Mouse (Mus musculus) right cerebral cortex, postnatal 36 days (tissue): ENCODE measurements around the gene Acsm1.
"Not testable (repeated sequence)": the region's sequence is repeated elsewhere in the genome, so short reads cannot be mapped to it uniquely, and the experiment has no call there.

Experiments used
- DNase-seq, 2 experiments: peaks; one replicate each; pipeline ENCODE4 v3.0.0; 2022; ENCODE audit warnings: low spot score in 2 of 2, mixed read lengths in 1 of 2

The Acsm1 gene

DNA sequence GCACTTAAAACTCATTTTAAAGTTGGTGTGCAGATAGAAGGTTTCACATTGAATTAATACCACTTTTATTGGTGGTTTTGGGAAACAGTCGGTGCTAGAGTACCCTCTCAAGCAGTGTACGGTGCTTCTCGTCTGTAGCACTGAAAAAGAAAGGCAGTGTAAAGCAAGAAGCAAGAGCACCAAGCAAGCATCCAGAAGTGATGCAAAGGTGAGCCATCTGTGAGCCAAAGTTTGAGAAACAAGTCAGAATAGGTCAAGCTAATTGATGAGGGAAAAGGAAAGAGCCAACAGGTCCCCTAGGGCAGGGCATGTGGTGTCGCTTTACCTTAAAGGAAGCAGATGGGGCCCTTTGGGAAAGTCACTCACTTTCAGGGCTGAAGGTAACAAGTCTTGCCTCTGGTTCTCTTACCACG lies at the start of gene Acsm1:
Acsm1 (plus strand) TSS at position 363 of the 413 bp plus-strand sequence.
- DNase-seq, result no peak

DNA sequence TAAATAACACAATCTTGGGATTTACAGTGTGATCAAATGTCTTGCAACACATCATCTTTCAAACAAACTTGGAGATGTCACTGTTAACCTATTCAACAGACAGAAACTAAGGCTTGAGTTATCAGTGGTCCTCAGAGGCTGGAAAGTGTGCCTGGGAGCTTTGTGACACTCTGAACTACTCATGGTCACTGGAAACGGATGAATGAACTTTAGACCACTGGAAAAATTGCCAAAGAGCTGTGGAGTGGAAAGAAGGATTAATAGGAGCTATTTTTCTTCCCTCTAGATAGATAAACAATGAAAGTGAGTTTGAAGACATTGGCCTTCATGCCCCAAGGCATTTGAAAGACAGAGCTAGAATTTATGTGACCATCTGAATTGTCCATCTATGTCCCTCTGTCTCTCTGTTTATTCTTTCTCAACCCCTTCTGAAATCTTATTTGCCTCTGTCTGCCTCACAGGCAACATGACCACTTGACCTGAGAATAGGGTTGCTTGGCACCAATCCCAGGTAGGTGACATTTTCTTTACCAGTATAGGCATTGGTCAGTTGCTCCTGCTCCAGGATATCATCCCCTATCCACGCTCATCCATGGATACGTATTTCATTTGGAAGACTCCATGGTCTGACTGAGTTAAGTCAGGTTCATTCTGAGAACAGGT lies 46.9 kb upstream of the Acsm1 start:
- DNase-seq, result no peak

DNA sequence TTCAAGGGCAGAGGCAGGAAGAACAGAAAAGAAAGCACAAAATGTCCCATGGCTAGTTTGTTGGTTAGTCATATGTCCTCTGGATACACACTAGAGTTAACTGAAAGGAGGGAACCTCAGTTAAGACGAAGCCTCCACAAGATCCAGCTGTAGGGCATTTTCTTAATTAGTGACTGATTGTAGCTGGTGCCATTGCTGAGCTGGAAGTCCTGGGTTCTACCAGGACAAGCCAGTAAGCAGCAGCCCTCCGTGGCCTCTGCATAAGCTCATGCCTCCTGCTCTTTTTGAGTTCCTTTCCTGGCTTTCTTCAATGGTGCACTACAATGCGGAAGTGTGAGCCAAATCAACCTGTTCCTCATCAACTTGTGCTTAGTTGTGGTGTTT lies 46.4 kb upstream of the Acsm1 start:
- no peak for DNase-seq

DNA sequence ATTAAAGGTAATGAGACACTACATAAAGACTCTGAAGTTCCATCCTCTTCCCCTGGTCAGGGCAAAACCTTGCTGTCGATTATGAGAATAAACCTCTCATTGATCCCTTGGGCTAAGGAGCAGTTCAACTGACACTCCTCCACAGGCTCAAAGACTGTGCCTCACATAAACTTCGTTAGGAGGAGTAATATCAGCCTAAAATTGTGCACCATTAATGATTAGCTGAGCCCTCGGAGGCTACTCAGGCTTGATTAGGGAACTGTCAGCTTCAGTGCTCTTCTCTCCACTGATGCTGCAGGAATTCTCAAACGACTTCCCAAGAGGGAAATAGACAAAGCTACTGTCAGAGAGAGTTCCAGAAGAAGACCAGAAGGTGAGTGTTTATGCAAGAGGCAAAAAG lies 45.4 kb upstream of the Acsm1 start:
- DNase-seq, result no peak

- not testable (repeated sequence) for DNase-seq
These were observed 44.4 kb upstream of the Acsm1 start for GRCm38 (mm10) chr7:119562476-119562875.

- DNase-seq, result no peak
These were observed 12.2 kb upstream of the Acsm1 start for GRCm38 (mm10) chr7:119594530-119595107.

DNA sequence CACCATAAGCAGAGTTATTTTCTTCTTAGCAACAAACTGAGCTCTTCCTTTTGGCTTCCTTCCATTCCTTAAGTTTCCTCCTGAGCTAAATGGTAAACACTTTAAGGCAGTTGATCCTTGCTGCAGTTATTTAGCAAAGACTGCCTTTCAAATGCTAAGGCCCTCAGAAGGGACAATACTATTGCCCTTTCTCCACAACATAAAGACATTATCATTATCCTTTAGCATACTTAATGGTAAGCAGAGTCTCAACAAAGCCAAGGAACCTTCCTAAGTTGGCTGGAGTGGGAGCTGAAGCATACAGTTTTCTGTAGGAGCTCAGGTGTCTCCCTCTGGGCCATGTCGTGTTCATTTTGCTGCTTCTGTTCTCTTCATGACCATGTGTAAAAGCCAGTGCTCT lies 11.5 kb upstream of the Acsm1 start:
- no peak for DNase-seq

DNA sequence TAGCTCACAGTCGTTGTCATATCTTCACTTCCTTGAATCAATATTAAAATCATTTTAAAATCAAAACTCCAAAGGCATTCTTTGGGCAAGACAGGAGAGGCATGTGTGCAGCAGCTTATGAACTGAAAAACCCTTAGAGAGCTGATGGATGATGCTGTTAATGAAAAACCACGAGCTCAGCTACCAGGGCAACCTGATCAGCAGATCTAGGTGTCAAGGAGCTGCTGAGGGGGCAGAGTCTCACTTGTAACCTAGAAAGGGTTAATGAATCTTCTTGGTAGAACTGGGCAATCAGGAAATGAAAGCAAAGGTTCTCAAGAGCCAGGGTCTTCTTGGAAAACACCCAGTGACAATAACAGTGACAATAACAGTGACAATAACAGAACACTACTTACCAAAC lies 10.3 kb upstream of the Acsm1 start:
- DNase-seq, result no peak

DNA sequence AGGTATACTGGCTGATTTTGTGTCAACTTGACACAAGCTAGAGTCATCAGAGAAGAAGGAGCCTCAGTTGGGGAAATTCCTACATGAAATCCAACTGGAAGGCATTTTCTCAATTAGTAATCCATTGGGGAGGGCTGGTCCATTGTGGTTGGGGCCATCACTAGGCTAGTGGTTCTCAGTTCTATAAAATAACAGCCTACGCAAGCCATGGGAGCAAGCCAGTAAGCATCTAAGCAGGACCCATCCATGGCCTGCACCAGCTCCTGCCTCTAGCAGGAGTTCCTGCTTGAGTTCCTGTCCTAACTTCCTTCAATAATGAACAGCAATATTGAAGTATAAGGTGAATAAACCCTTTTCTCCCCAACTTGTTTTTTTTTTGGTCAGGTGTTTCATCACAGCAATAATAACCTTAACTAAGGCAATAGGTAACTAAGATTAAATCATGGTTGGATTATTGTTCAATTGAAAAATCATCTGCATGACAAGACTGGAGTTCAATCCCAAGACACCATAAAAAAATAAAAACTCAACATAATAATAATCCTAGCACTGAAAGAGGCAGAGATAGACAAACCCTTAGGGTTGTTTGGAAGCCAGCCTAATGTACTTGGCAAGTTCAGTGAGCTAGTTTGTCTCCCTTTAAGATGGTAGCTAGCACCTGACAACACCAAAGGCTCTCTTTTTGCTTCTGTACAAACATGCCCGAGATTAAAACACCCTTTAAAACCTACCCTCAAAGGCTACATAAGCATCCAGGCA lies 5.5 kb upstream of the Acsm1 start:
- DNase-seq, result no peak

DNA sequence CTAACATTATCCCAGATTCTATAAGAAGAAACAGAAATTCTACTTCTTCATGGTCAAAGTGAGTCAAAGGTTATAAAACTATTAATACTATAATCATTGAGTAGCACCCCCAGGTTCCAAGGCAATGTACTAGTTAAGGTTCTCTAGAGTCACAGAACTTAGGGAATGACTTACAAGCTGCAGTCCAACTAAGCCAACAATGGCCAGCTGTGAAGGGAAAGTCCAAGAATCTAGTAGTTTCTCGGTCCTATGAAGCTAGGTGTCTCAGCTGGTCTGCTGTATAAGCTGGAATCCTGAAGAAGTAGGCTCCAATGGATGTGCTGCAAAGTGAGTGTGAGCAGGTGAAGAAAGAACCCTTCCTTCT lies 4.9 kb upstream of the Acsm1 start:
- no peak for DNase-seq

GRCm38 (mm10) chr7:119604903-119605483 lies 1.8 kb upstream of the Acsm1 start:
- DNase-seq, result no peak

DNA sequence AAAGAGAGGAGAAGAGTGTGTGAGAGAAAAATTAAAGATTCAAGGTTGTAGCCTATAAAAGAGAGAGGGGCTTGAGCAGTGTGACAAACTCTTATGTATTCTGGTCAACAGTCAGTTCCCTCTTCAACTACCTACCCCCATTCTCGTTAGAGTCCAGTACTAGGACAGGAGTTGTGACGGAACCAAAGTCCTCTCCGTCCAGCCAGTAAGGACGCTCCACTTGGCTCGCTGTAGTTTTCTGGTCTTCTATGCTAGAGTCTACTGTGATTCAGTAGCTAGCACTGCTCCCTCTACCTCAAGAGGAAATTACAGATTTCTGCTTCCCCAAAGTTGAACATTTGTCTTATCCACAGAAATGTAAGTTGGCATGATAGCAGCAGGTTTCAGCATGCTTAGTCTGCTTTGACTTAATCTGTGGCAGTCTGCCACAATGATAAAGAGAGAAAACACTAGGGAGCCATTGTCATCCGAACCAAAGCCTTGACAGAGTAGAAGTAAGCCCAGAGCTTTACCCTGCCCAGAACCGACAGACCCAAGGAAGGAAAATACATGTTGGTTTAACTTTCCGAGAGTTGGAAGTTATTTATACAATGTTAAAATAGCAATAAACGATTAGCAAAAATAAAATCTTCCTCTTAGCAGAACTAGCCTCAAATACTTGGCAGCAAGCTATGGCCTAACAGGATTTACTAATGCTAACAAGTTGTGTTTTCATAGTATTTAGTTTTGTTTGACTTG lies 731 bp upstream of the Acsm1 start:
- no peak for DNase-seq

DNA sequence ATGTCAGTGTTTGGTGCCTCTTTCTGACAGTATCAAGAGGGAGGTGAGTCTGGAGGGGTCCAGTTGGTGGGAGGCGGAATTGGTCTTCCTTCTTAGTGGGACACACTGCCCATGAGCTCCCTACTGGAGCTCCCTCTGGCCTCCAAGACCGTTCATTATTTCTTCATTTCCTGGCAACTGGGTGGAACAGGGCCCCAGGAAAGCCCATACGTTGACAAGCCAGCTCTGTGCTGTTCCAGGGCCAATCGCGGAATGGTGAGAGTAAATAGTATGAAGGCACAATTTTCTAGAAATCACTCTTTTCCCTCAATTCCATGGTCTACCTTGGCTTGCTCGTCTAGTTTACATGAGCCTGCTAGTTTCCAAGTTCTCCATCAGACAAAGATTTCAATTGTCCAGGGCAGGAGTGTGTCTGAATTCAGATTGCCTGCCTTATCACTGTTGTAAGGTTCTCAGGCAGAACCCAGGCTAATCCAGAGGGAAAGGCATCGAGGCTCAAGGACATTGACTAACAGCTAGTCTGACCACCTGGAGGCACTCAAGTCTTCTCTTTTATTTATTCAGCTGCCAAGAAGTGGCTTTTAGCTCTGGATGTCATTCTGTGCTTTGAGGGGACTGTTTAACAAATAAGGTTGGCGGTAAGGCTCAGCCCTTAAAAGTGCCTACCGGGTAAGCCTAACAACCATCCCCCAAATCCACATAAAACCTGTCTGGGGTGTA lies 1.1 kb downstream of the Acsm1 start:
- DNase-seq, result no peak

DNA sequence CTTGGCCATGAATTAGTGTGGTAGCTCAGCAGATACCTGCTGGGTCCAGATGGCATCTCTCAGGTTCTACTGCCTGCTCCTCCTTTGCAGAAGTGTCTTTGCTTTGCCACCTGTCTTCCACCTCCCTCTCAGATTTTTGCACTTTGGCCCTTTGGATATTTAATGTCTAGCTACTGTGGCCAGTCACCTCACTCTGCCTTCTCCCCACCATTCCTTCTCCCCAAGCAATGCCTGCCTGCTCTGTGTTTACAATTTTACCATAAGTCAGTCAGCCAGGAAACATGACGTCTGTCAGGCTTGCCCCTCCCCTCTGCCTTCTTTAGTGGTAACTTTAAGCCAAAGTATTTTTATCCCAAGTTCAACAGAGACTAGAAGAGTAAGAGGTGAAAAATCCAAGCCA lies 9.7 kb downstream of the Acsm1 start:
- DNase-seq, result no peak

DNA sequence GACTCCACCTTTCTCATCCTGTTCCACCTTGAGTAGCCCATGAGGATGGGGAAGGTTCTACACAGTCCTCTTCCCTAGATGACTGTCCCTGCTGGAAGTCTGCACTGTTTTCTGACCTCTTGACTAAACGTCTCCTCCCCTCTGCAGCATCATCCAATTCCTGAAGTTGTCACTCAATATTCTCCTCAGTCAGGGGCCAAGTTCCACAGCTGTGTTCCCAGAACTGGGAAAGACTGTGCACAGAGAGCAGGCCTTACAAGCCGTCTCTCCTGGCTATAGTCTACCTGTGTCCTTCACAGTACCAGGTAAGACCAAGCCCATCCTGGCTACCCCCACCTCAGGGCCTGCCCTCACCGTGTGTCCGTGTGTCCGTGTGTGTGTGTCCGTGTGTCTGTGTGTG lies 10.8 kb downstream of the Acsm1 start:
- DNase-seq, result no peak

DNA sequence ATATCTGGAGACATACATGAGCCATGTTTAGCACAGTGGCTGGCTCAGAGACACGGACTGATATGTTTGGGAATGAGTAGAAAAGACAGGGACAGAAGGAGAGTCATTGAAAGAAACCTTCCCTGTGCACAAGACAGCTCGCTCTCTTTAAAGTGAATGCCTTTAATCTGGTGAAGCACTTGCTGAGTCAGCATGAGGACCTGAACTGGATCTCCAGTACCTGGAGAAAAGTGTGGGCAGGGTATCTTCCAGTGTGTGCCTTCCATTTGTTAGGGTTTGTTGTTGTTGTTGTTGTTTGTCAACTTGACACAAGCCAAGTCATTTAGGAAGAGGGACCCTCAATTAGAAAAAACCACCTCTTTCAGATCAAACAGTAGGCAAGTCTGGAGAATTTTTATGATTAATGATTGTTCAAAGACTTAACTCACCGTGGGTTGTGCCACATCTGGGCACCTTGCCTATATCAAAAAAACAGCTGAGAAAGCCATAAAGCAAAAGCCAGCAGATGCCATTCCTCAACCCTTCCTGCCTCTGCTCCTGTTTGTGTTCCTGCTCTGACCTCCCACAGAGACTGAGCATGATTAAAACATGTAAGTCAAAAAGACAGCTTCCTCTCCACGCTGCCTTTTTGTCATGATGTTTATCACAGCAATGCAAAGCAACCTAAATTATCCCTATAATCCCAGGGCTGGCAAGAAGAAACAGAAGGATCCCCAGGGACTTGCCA lies 11.5 kb downstream of the Acsm1 start:
- DNase-seq, result no peak

- DNase-seq, result no peak
These were observed 13.3 kb downstream of the Acsm1 start for GRCm38 (mm10) chr7:119620157-119620556.

- no peak for DNase-seq
These were observed 31.9 kb downstream of the Acsm1 start for GRCm38 (mm10) chr7:119638773-119639172.

DNA sequence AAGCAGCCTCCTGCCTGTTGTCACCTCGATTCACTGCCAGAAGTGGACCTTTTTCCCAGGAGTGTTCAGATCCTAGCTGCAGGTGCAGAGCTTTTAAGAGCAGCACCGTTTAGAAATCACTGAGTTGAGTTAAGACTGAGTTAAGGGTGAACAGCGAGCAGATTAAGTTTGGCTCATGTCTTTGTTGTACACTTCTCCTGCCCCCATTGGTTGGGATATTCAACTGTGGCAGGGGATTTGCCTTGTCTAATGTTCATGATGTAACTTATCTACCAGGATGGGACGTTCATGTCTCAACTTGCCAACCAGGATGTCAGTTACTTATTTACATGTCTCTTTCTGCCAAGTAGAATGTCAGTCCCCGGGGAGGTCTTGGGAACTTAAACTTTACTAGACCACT lies 35.5 kb downstream of the Acsm1 start:
- DNase-seq, result no peak

- no peak for DNase-seq
These were observed 61.1 kb downstream of the Acsm1 start for GRCm38 (mm10) chr7:119667893-119668292.

- DNase-seq, result no peak
These were observed 63.6 kb downstream of the Acsm1 start for GRCm38 (mm10) chr7:119670395-119670794.
